Mouse (Mus musculus) cortical plate, adult 2 months (tissue): ENCODE measurements around the gene Rcc1. TPM values are rescaled to one million over a fixed set of nuclear protein-coding genes. Genes with fewer than 3 reads are reported as not detected.

Experiments used
- H3K27ac ChIP-seq: fragments of 200-500 bp; 2 replicates; pipeline ENCODE4 v1.5.1; 2012; ENCODE audit warnings: low read length, control low read depth, inconsistent platforms; ENCODE audit not compliant: insufficient read depth
- H3K4me1 ChIP-seq: fragments of 200-500 bp; 2 replicates; pipeline ENCODE4 v1.6.1; 2011; ENCODE audit warnings: low read length; ENCODE audit not compliant: control insufficient read depth, insufficient read depth
- H3K4me3 ChIP-seq: fragments of 200-500 bp; 2 replicates; pipeline ENCODE4 v1.5.1; 2011; ENCODE audit warnings: mild to moderate bottlenecking, low read length, control low read depth; ENCODE audit not compliant: insufficient read depth
- CTCF ChIP-seq: fragments of 200-500 bp; IDR thresholded peaks from 2 replicates; pipeline ENCODE4 v1.5.1; 2011; ENCODE audit warnings: mild to moderate bottlenecking, control low read depth, low read length; ENCODE audit not compliant: insufficient read depth; ENCODE audit errors: extremely low read depth
- POLR2A ChIP-seq: fragments of 200-500 bp; IDR thresholded peaks from 2 replicates; pipeline ENCODE4 v1.6.1; 2011; ENCODE audit warnings: mild to moderate bottlenecking, low read length, control low read depth; ENCODE audit not compliant: insufficient read depth; ENCODE audit errors: extremely low read depth
- polyA plus RNA-seq: library from polyadenylated mRNA; depleted of rRNA; stranded (reverse); fragments of >200 nt; gene quantifications from 2 replicates; pipeline ENCODE4 v1.2.3, GENCODE M21; 2012; rRNA removed

The Rcc1 gene
- polyA plus RNA-seq = 8.8 and 9.2 TPM in 2 replicates

GRCm38 (mm10) chr4:132353481-132353885 is at the start of gene Rcc1:
Gene Rcc1, minus strand, starts transcription at chr4:132353605.
- TF ChIP-seq CTCF (no peak), POLR2A (peak; percentile 99)
- peaks cover 1% of the 10 kb centered on the region; the same call in 1 of the 2 replicates for H3K4me1 ChIP-seq

GRCm38 (mm10) chr4:132401016-132401415 is 47.6 kb upstream of the Rcc1 start:
- no peak overlapping the region for H3K27ac ChIP-seq
- no peaks in the 10 kb centered on the region for H3K4me1 ChIP-seq
- TF ChIP-seq CTCF (no peak), POLR2A (no peak)
- no peak overlapping the region for H3K4me3 ChIP-seq

More at GRCm38 (mm10) chr4:132353481-132353885, at the start of gene Rcc1:
- Histone ChIP-seq H3K4me3 (peak within 1 kb of the TSS; percentile 53), H3K27ac (peak within 1 kb of the TSS; percentile 83; the same call in 1 of the 2 replicates)

DNA sequence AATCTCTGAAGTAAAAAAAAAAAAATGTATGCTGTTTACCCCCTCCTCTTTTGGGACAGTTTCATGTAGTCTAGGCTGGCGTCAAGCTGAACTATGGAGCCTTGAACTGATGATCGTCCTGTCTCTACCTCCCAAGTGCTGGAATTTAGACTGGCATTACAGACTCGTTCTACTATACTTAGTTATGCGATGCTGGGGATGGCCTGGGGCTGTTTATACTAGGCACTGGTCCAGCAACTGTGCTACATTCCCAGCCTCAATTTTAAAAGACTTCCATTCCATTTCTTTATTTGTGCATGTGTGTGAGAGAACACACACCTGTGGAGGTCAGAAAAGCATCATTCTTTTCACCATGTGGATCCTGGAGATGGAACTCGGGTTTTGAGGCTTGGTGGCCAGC is 45.5 kb upstream of the Rcc1 start:
- Histone ChIP-seq H3K4me3 (no peak overlapping the region), H3K27ac (no peak overlapping the region), H3K4me1 (no peaks in the 10 kb centered on the region)
- TF ChIP-seq CTCF = no peak
- no peak for TF ChIP-seq POLR2A

GRCm38 (mm10) chr4:132398045-132398774 is 44.8 kb upstream of the Rcc1 start:
- Histone ChIP-seq H3K27ac (no peak overlapping the region), H3K4me1 (no peaks in the 10 kb centered on the region), H3K4me3 (peak overlapping the region; percentile 5; the same call in 1 of the 2 replicates)
- TF ChIP-seq POLR2A (0 out of 2 replicates have a peak, but pooled peaks have one; percentile 44), CTCF (no peak)

DNA sequence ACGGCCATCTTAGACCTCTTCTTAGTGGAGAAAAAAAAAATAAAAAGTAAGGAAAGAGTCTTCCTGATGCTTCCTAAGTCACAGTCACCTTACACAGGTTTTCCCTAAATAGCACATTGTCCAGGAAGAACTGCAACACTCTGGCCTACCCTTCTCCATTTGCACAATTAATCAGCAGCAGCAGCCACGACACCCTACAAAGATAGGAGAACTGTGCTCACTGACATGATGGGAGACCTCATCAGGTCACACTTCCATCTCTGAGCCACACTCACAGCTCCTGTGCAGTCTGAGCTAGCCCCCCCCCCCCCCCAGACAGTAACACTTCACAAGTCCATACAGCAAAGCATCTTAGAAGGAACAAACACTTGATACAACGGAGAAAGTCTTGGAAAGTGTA is 43.7 kb upstream of the Rcc1 start:
- Histone ChIP-seq H3K27ac (no peak overlapping the region), H3K4me3 (no peak overlapping the region), H3K4me1 (no peaks in the 10 kb centered on the region)
- TF ChIP-seq CTCF (no peak), POLR2A (no peak)

GRCm38 (mm10) chr4:132396251-132396650 is 42.8 kb upstream of the Rcc1 start:
- no peak overlapping the region for H3K27ac ChIP-seq
- no peak overlapping the region for H3K4me3 ChIP-seq
- no peaks in the 10 kb centered on the region for H3K4me1 ChIP-seq
- TF ChIP-seq POLR2A (no peak), CTCF (no peak)

GRCm38 (mm10) chr4:132391063-132391740 is 37.8 kb upstream of the Rcc1 start:
- Histone ChIP-seq H3K27ac (no peak overlapping the region), H3K4me3 (no peak overlapping the region), H3K4me1 (peaks cover 6% of the 10 kb centered on the region)
- no peak for TF ChIP-seq CTCF
- TF ChIP-seq POLR2A = no peak

- Histone ChIP-seq H3K4me1 (peaks cover 6% of the 10 kb centered on the region), H3K27ac (no peak overlapping the region), H3K4me3 (no peak overlapping the region)
- TF ChIP-seq CTCF = no peak
- no peak for TF ChIP-seq POLR2A
Measured at GRCm38 (mm10) chr4:132389302-132389701, 35.9 kb upstream of the Rcc1 start.

GRCm38 (mm10) chr4:132387617-132388016 is 34.2 kb upstream of the Rcc1 start:
- Histone ChIP-seq H3K4me3 (no peak overlapping the region), H3K4me1 (peaks cover 6% of the 10 kb centered on the region), H3K27ac (0 out of 2 replicates have a peak overlapping the region, but pooled peaks have one; percentile 13)
- no peak for TF ChIP-seq CTCF
- TF ChIP-seq POLR2A = no peak

DNA sequence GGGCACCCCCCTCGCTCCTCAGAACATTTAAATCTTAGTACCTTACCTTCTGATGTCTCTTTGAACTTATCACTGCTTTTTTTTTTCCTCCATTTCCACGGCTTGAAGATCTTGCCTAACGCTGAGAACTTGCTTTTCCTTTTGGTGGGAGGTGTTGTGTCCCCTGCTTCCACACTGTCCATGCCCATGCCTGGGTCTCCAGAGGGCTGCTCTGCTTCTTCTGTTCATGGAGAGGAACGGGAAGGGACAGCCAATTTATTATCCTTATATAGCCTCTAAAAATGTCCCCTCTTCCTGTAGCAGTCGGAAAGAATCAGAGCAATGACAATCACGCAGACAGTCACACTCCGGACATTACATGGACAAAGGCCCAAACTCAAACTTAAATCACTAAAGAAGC is 33.4 kb upstream of the Rcc1 start:
- peaks cover 6% of the 10 kb centered on the region for H3K4me1 ChIP-seq
- no peak overlapping the region for H3K27ac ChIP-seq
- H3K4me3 ChIP-seq = no peak overlapping the region
- TF ChIP-seq POLR2A (no peak), CTCF (no peak)
